Mouse (Mus musculus) small intestine, adult 2 months (tissue): ENCODE measurements at regions not wholly inside any gene's neighbourhood (a gene's known extent, or its start where the extent isn't known, plus 50 kb on each side); places are given as distances from the start of the nearest gene placed in this dataset.

Experiments
- H3K27ac ChIP-seq: fragments of 200-500 bp; 2 replicates; pipeline ENCODE4 v1.5.1; 2012; ENCODE audit warnings: low read depth, low read length, control low read depth, inconsistent platforms; ENCODE audit not compliant: insufficient read depth
- H3K27me3 ChIP-seq: fragments of 200-500 bp; 2 replicates; pipeline ENCODE4 v1.6.1; 2012; ENCODE audit warnings: mild to moderate bottlenecking, moderate library complexity, low read length, inconsistent platforms; ENCODE audit not compliant: control insufficient read depth, insufficient read depth
- H3K36me3 ChIP-seq: fragments of 200-500 bp; 2 replicates; pipeline ENCODE4 v1.6.1; 2012; ENCODE audit warnings: mild to moderate bottlenecking, low read length, control low read depth, inconsistent platforms; ENCODE audit not compliant: control insufficient read depth, insufficient read depth
- H3K4me1 ChIP-seq: fragments of 200-500 bp; 2 replicates; pipeline ENCODE4 v1.6.1; 2012; ENCODE audit warnings: low read length, inconsistent platforms, mixed read lengths; ENCODE audit not compliant: control insufficient read depth, insufficient read depth, insufficient read length
- H3K4me3 ChIP-seq: fragments of 200-500 bp; 2 replicates; pipeline ENCODE4 v1.5.1; 2012; ENCODE audit warnings: low read depth, mild to moderate bottlenecking, control low read depth, inconsistent platforms, low read length, moderate library complexity
- CTCF ChIP-seq: fragments of 200-500 bp; IDR thresholded peaks from 2 replicates; pipeline ENCODE4 v1.5.1; 2012; ENCODE audit warnings: low read depth, mild to moderate bottlenecking, control low read depth, inconsistent platforms, low read length, moderate library complexity, mixed read lengths; ENCODE audit not compliant: insufficient replicate concordance, insufficient read length; ENCODE audit errors: extremely low read depth
- POLR2A ChIP-seq: fragments of 200-500 bp; IDR thresholded peaks from 2 replicates; pipeline ENCODE4 v1.6.1; 2012; ENCODE audit warnings: low read depth, mild to moderate bottlenecking, control low read depth, inconsistent platforms, low read length, moderate library complexity
- WGBS: fragments of 180-500 bp; shearing (Covaris S2); methylation state at CpG from one replicate; pipeline ENCODE4 v1.1.7; 2018; 5-methylcytosine and 5-hydroxymethylcytosine counted together

GRCm38 (mm10) chr6:89236226-89236625, 126.2 kb downstream of the Plxna1 start:
- WGBS, result 31% methylated on average over 8 of the region's 8 CpGs
- H3K27me3 ChIP-seq, result no peaks in the 10 kb centered on the region
- no peaks in the 10 kb centered on the region for H3K4me1 ChIP-seq
- H3K4me3 ChIP-seq, result no peak overlapping the region
- no peaks in the 10 kb centered on the region for H3K36me3 ChIP-seq
- H3K27ac ChIP-seq, result no peak overlapping the region
- no peak for TF ChIP-seq CTCF
- TF ChIP-seq POLR2A, result no peak

GRCm38 (mm10) chr6:89236892-89237646, 125.4 kb downstream of the Plxna1 start:
- Histone ChIP-seq H3K4me1 (no peaks in the 10 kb centered on the region), H3K27ac (no peak overlapping the region), H3K27me3 (no peaks in the 10 kb centered on the region), H3K4me3 (no peak overlapping the region), H3K36me3 (no peaks in the 10 kb centered on the region)
- 65% methylated on average over 10 of the region's 10 CpGs for WGBS
- TF ChIP-seq CTCF, result no peak
- TF ChIP-seq POLR2A, result no peak

- no peaks in the 10 kb centered on the region for H3K4me1 ChIP-seq
- H3K36me3 ChIP-seq, result no peaks in the 10 kb centered on the region
- H3K27ac ChIP-seq, result no peak overlapping the region
- H3K4me3 ChIP-seq, result no peak overlapping the region
- no peaks in the 10 kb centered on the region for H3K27me3 ChIP-seq
- TF ChIP-seq POLR2A (no peak), CTCF (no peak)
- WGBS, result 64% methylated on average over 14 of the region's 14 CpGs
These were observed 123.5 kb downstream of the Plxna1 start for GRCm38 (mm10) chr6:89238871-89239270.

- Histone ChIP-seq H3K4me1 (no peaks in the 10 kb centered on the region), H3K36me3 (no peaks in the 10 kb centered on the region), H3K27me3 (no peaks in the 10 kb centered on the region), H3K27ac (no peak overlapping the region), H3K4me3 (no peak overlapping the region)
- no peak for TF ChIP-seq POLR2A
- TF ChIP-seq CTCF, result no peak
- 46% methylated on average over 8 of the region's 8 CpGs for WGBS
These were observed 122.9 kb downstream of the Plxna1 start for GRCm38 (mm10) chr6:89239511-89239910.

GRCm38 (mm10) chr6:89240168-89240705, 122.2 kb downstream of the Plxna1 start:
- no peaks in the 10 kb centered on the region for H3K4me1 ChIP-seq
- no peak for TF ChIP-seq POLR2A
- no peak for TF ChIP-seq CTCF
- no peaks in the 10 kb centered on the region for H3K27me3 ChIP-seq
- no peak overlapping the region for H3K27ac ChIP-seq
- no peak overlapping the region for H3K4me3 ChIP-seq
- H3K36me3 ChIP-seq, result no peaks in the 10 kb centered on the region
- 20% methylated on average over 4 of the region's 4 CpGs for WGBS

- WGBS, result 37% methylated on average over 18 of the region's 18 CpGs
These were observed 119.8 kb downstream of the Plxna1 start for GRCm38 (mm10) chr6:89242371-89243288.

GRCm38 (mm10) chr6:89245506-89245905, 116.9 kb downstream of the Plxna1 start:
- H3K27ac ChIP-seq, result no peak overlapping the region
- no peaks in the 10 kb centered on the region for H3K27me3 ChIP-seq
- 44% methylated on average over 8 of the region's 8 CpGs for WGBS
- no peak overlapping the region for H3K4me3 ChIP-seq
- no peaks in the 10 kb centered on the region for H3K36me3 ChIP-seq
- TF ChIP-seq CTCF (no peak), POLR2A (no peak)
- H3K4me1 ChIP-seq, result no peaks in the 10 kb centered on the region

More at GRCm38 (mm10) chr6:89242371-89243288, 119.8 kb downstream of the Plxna1 start:
- H3K4me3 ChIP-seq, result no peak overlapping the region
- H3K36me3 ChIP-seq, result no peaks in the 10 kb centered on the region
- TF ChIP-seq CTCF (no peak), POLR2A (no peak)
- no peaks in the 10 kb centered on the region for H3K27me3 ChIP-seq
- H3K4me1 ChIP-seq, result no peaks in the 10 kb centered on the region
- H3K27ac ChIP-seq, result no peak overlapping the region
